Mouse (Mus musculus): ENCODE data around the gene Rabgap1l.

GRCm38 (mm10) chr1:160448681-160449080, 344.3 kb downstream of the Rabgap1l start:
- no peak for TF ChIP-seq GATA1 (IDR thresholded peaks at IDR 0.05; ENCODE audit: borderline replicate concordance, low read length)
- no peak for TF ChIP-seq FLI1 (IDR thresholded peaks at IDR 0.05; ENCODE audit: low read length)
